Mouse (Mus musculus): ENCODE data around the gene Sp140. TPM values are rescaled to one million over a fixed set of nuclear protein-coding genes. Genes with fewer than 3 reads are reported as not detected.

Gene Sp140
- 8.0 and 11.7 TPM in 2 replicates for polyA plus RNA-seq (2012)

DNA sequence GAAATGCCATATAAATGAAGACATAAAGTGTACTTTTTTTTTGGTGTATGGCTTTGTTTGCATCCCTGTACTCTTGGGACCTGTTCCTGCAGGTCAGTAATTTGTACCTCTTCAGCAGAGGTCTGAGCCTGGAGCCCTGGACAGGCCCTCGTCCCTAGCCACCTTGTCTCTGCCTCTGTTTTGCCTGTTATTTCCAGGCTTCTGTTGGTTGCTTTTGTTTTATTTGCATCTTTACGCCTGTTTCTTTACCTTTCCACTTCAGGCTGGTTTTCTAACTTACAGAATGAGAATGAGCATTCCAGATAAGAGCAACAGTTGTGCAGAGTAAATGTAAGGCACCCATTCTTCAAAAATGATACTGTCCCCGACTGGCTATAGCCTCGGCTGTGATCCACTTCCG is at the start of gene Sp140:
Gene Sp140 (plus strand): TSS at position 301 of the 400 bp plus-strand sequence.

DNA sequence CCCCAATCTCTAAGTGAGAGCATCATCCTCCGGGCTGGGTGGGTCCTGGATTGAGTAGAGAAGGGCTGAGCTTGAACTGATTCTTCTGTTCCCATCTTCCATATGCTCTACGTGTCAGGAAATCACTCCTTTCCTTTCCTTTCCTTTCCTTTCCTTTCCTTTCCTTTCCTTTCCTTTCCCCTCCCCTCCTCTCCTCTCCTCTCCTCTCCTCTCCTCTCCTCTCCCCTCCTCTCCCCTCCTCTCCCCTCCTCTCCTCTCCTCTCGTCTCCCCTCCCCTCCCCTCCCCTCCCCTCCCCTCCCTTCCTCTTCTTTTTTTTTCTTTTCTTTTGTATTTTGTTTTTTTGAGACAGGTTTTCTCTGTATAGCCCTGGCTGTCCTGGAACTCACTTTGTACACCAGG is 24.8 kb upstream of the Sp140 start, which contains the start of gene G530012D18Rik:
Gene G530012D18Rik (plus strand): TSS at position 301 of the 400 bp plus-strand sequence.

DNA sequence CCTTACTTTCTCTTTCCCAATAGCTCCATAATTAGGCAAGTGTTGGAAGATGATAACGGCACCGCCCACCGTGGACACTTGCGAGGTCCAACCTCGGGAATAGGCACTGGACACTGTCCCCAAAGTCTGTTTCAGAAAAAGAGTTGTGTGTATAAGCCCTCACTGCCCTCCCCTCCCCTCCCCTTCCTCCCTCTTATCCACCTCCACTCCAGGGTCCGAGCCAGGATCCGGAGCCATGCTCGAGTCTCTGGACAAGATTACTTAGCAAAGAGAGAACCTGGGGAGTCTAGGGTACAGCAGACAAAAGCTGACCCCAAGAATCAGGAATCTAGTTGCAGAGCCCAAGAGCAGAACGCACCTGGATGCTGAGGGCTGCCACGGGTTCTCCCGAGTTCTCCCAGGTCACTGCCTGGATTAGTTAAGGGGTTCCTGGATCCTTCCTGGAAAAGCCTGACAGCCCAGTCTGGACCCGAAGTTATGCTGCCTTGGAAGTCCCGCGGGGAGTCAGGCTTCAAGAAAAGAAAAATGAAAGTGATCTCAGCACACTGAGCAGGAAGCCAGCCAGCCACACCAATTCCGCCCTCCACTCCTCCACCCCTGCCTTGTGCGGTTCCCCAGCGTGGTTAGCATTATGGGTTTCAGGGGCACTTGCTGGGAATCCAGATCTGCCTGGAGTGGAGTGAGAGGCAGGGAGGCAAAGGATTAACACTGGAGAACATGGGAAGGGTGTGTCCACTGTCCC is 1.7 kb upstream of the Sp140 start, which contains the start of gene Sp110:
Gene Sp110 (minus strand): TSS at position 547 of the 742 bp plus-strand sequence.

DNA sequence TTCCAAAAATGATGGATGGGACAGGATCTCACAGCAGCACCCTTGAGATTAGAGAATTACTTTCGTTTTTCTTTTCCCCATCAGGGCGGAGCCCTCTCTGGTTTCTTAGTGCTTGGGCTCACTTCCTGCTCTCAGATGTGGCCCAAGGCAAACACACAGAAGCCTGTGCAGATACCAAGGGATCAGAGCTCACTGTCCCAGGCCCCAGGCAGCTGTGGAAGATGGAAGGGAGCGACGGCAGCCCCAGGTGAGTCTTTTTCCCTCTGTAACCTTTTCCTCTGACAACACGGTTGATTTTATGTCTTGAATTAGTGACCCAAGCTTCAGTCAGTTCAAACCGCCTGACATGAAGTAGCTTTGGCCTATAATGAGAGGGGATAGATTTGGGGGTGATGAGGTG is 49.7 kb downstream of the Sp140 start, which contains the start of gene Sp100:
Gene Sp100 (plus strand): TSS at position 108 of the 400 bp plus-strand sequence.

Other genes with a start within 250 kb of the Sp140 start
- gene G530012D18Rik, start 24.7 kb upstream of the Sp140 start, polyA plus RNA-seq (2012) = 0.21 TPM in 1 of 2 replicates, not detected in the other
- gene Sp110, start 1.6 kb upstream of the Sp140 start, polyA plus RNA-seq (2012) = 27.6 and 31.2 TPM in 2 replicates
- gene Sp100, start 49.6 kb downstream of the Sp140 start, polyA plus RNA-seq (2012) = 28.1 and 34.1 TPM in 2 replicates
- gene A630001G21Rik, start 178.3 kb downstream of the Sp140 start, polyA plus RNA-seq (2012) = 17.2 and 19.8 TPM in 2 replicates
- 32.6 and 43.8 TPM in 2 replicates for gene Cab39, start 193.1 kb downstream of the Sp140 start, polyA plus RNA-seq (2012)

All from megakaryocyte-erythroid progenitor cell, adult 5 weeks (primary cell).